Mouse (Mus musculus): ENCODE data around the gene Mov10l1.

Gene Mov10l1

GRCm38 (mm10) chr15:88982534-88983079 is at the start of gene Mov10l1:
Mov10l1 (plus strand) TSS chr15:88982909.
- no peak for DNase-seq

GRCm38 (mm10) chr15:88934141-88934540 is 48.6 kb upstream of the Mov10l1 start:
- no peak for DNase-seq

- no peak for DNase-seq
Observed at GRCm38 (mm10) chr15:88936619-88937290, 46.0 kb upstream of the Mov10l1 start.

- DNase-seq, result no peak
Observed at GRCm38 (mm10) chr15:88937291-88937650, 45.4 kb upstream of the Mov10l1 start.

- no peak for DNase-seq
Observed at GRCm38 (mm10) chr15:88942783-88943182, 39.9 kb upstream of the Mov10l1 start.

GRCm38 (mm10) chr15:88943896-88944551 is 38.7 kb upstream of the Mov10l1 start:
- peak; percentile 41 for DNase-seq

- peak; percentile 44 for DNase-seq
Observed at GRCm38 (mm10) chr15:88946851-88947250, 35.9 kb upstream of the Mov10l1 start.

- no peak for DNase-seq
Observed at GRCm38 (mm10) chr15:88951246-88951645, 31.5 kb upstream of the Mov10l1 start.

GRCm38 (mm10) chr15:88954368-88955072 is 28.2 kb upstream of the Mov10l1 start, which contains the start of gene Ttll8:
Ttll8 (minus strand) TSS chr15:88954418.
- DNase-seq, result peak; percentile 62

- no peak for DNase-seq
Observed at GRCm38 (mm10) chr15:88955342-88955741, 27.4 kb upstream of the Mov10l1 start.

GRCm38 (mm10) chr15:88957522-88957921 is 25.2 kb upstream of the Mov10l1 start:
- DNase-seq, result no peak

- no peak for DNase-seq
Observed at GRCm38 (mm10) chr15:88964070-88964578, 18.6 kb upstream of the Mov10l1 start.

GRCm38 (mm10) chr15:88972300-88972699 is 10.4 kb upstream of the Mov10l1 start:
- no peak for DNase-seq

GRCm38 (mm10) chr15:88978281-88979137 is 4.2 kb upstream of the Mov10l1 start, which contains the start of gene Mlc1:
Mlc1 (minus strand) TSS chr15:88979007.
- peak; percentile 84 for DNase-seq

- DNase-seq, result no peak
Observed at GRCm38 (mm10) chr15:88979138-88979446, 3.6 kb upstream of the Mov10l1 start.

GRCm38 (mm10) chr15:88989236-88989635 is 6.5 kb downstream of the Mov10l1 start:
- DNase-seq, result peak; percentile 52

- DNase-seq, result no peak
Observed at GRCm38 (mm10) chr15:88998636-88999035, 15.9 kb downstream of the Mov10l1 start.

- DNase-seq, result peak; percentile 34
Observed at GRCm38 (mm10) chr15:88999124-88999523, 16.4 kb downstream of the Mov10l1 start.

GRCm38 (mm10) chr15:89000367-89000766 is 17.7 kb downstream of the Mov10l1 start:
- DNase-seq, result no peak

GRCm38 (mm10) chr15:89001245-89001644 is 18.5 kb downstream of the Mov10l1 start:
- DNase-seq, result no peak

GRCm38 (mm10) chr15:89007002-89007401 is 24.3 kb downstream of the Mov10l1 start:
- DNase-seq, result no peak

GRCm38 (mm10) chr15:89007781-89008180 is 25.1 kb downstream of the Mov10l1 start:
- no peak for DNase-seq

Measured in lung, postnatal 36 days (tissue).